Mouse (Mus musculus): ENCODE measurements around the gene Nr1d2.
"Not testable (repeated sequence)": the region's sequence is repeated elsewhere in the genome, so short reads cannot be mapped to it uniquely, and the experiment has no call there.

Nr1d2 gene

DNA sequence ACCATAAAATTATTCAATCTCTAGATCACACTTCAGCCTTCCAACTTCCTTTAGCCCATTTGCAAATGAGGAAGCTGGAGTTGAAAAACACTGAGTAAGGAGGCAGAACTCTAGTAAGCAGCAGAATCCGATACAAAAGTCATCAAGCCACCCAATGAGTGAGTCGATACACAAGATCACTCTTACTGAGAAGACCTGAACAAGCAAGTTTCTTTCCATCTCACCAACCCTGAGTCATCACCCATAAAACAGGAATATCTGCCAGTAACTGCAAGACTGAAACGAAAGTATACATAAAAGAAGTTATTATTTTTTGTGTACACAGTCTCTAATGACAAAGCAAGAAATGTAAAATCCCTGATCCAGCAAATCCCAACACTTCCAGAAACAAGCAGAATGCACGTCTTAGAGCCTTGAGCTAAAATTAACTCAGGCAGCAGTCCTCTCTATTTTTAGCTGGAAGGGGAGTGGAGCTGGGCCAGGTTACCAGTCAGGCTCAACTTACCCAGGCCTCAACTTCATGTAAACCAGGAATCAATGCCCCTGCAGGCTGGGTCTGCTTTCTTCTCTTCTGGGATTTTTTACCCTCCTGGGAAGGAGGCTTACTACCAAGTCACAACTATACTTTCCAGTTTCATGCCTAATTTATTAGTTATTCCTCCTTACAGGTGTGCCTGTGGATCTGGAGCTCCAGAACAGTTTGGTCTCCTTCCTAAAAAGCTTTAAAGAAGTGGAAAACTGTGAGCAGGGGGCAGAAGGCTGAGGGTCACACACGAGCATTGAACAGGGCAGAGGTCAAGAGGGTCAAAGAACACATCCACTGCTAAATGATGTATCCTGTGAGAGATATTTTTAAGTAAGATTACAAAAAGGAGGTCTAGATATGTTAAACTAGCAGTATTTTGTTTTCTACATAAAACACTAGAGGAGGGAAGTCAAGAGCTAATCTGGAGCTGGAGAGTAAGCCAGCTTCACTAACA is 4.7 kb downstream of the Nr1d2 start:
- in situ Hi-C loops (cut with MboI; ENCODE audit: low pct_unique_long_range_greater_than_20kb in 1 of 2, low sequenced_read_pairs in 2 of 2, unreplicated experiment in 1 of 2): no loop called here

DNA sequence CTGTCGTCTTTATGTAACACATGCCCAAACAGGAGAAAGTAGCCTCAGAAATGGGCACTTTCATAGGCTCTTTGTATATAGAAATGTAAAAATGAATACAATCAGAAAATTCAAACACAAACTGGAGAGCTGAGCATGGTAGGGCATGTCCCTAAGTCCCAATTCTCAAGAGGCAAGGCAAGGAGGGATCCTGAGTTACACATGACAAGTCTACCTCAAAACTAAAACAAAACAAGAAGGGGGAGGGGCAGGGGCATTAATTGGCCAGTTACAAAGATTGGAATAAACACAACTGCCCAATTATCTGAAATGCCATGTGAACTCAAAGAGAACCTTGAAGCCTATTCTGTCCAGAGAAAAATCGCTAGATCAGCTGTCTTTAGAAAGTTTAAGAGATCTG is 5.9 kb downstream of the Nr1d2 start:
- in situ Hi-C loops (cut with MboI; ENCODE audit: low pct_unique_long_range_greater_than_20kb in 1 of 2, low sequenced_read_pairs in 2 of 2, unreplicated experiment in 1 of 2): no loop called here

DNA sequence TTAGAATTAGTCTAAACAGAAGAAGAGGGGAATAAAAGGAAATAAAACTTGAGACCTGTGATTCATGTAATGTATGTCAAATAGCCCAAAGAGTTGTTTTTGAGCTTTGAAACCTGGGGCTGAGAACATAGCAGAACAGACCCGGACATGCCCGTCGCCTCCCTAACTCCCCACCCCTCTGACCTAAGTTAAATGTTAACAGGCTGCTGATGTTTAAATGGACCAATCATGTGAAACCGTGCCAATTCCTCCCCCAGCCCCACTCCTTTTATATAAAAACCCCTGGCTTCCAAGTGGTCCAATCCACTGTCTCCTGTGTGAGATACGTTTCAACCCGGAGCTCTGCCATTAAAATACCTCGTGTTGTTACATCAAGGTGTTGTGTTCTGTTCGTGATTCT is 7.1 kb downstream of the Nr1d2 start:
- in situ Hi-C loops (cut with MboI; ENCODE audit: low pct_unique_long_range_greater_than_20kb in 1 of 2, low sequenced_read_pairs in 2 of 2, unreplicated experiment in 1 of 2): not testable (repeated sequence)

DNA sequence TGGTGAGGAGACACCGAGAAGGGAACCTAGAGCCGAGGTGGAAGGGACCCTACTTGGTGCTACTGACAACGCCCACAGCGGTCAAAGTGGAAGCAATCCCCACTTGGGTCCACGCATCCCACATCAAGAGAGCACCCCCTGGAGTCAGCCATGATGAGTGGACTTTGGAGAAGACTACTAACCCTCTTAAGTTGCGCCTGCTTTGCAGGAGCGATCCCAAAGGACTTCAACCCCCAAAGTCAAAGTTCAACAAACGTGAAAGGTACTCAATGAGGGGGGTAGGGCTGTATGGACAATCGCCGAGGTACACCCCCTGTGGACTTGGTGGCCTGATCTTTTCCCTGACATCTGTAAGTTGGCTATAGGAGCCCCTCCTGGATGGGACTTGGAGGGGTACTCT is 9.2 kb downstream of the Nr1d2 start:
- in situ Hi-C loops (cut with MboI; ENCODE audit: low pct_unique_long_range_greater_than_20kb in 1 of 2, low sequenced_read_pairs in 2 of 2, unreplicated experiment in 1 of 2): not testable (repeated sequence)

DNA sequence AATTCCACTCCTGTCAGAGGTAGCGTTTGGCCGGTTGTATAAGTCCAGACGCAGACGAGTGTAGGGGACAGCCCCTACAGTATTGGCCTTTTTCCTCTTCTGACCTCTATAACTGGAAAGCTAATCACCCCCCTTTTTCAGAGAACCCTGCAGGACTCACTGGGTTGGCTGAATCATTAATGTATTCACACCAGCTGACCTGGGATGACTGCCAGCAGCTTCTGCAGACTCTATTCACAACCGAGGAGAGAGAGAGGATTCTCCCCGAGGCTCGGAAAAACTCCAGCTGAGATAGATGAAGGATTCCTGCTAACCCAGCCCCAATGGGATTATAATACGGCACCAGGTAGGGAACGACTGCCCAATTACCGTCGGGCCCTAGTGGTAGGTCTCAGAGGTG is 12.7 kb downstream of the Nr1d2 start:
- in situ Hi-C loops (cut with MboI; ENCODE audit: low pct_unique_long_range_greater_than_20kb in 1 of 2, low sequenced_read_pairs in 2 of 2, unreplicated experiment in 1 of 2): not testable (repeated sequence)

DNA sequence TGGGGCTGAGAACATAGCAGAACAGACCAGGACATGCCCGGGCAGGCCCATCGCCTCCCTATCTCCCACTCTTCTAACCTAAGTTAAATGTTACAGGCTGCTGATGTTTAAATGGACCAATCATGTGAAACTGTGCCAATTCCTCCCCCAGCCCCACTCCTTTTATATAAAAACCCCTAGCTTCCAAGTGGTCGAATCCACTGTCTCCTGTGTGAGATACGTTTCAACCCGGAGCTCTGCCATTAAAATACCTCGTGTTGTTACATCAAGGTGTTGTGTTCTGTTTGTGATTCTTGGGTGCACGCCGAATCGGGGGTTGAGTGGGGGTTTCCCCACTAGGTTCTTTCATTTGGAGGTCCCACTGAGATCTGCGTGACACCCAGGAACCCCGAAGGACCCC is 13.5 kb downstream of the Nr1d2 start:
- in situ Hi-C loops (cut with MboI; ENCODE audit: low pct_unique_long_range_greater_than_20kb in 1 of 2, low sequenced_read_pairs in 2 of 2, unreplicated experiment in 1 of 2): not testable (repeated sequence)

DNA sequence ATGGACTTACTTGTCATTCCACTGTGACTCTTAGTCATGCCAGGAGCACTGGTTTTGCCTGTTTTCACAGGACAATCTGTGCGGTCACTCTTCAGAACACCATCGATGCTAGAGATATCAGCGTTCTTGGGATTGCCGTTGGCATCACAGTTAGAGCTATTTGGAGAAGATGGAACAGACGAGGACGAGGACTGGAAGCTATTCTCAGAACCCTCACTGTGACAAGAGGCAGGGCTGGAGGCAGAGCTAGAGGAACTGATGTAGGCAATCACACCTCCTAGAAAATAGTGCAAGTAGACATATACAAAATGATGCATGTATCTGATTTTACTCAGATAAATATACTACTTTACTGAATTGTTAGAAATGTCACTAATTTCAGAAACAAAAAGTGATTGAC is 16.9 kb downstream of the Nr1d2 start:
- in situ Hi-C loops (cut with MboI; ENCODE audit: low pct_unique_long_range_greater_than_20kb in 1 of 2, low sequenced_read_pairs in 2 of 2, unreplicated experiment in 1 of 2): no loop called here

DNA sequence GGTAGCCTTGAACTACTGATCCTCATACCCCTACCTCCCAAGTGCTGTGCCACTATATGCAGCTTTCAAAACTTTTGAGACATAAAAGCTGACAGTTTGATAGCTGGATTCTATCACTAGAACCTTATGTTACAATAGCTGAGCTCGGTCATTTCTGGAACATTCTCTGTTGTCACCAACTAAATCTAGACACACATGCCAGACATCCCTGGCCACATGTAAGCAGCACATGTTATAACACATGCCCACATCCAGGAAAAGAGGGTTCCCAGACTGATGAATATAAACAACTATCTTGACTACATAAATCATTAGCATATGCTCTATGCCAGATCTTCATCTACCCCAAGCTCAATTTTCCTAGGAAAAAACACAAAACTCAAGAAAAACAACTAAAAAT is 21.8 kb downstream of the Nr1d2 start:
- in situ Hi-C loops (cut with MboI; ENCODE audit: low pct_unique_long_range_greater_than_20kb in 1 of 2, low sequenced_read_pairs in 2 of 2, unreplicated experiment in 1 of 2): no loop called here

DNA sequence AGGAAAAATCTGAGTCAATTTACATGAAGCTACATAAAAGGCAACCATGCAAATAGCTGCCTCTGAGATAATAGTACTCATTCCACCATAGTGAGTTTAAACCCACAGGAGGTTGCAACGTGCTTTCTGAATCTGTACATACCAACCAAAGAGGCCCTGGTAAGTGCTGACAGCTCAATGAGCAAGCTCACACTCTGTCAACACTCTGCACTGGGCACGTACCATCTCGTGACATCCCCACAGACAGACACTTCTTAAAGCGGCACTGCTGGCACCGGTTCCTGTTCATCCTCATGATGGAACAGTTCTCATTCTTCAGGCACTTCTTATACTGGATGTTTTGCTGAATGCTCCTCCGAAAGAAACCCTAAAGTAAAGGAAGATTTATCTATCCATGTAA is 22.5 kb downstream of the Nr1d2 start:
- in situ Hi-C loops (cut with MboI; ENCODE audit: low pct_unique_long_range_greater_than_20kb in 1 of 2, low sequenced_read_pairs in 2 of 2, unreplicated experiment in 1 of 2): no loop called here

DNA sequence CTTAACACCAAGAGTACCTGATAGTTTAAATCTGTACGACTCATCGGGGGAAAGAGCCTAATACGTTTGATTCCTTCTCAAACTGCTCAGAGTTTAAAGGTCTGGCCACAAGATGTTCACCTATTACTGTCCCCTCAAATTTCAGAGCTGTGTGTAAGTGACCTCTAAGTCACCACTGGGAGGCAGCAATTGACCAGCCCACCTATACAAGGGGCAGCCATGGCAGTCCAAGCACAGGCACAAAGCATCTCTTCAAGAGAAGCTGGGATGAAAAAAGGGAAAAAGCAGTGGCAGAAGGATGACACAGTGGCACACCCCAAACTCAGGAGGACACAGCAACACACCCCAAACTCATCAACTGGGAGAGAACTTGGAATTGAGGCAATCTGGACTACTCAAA is 28.1 kb downstream of the Nr1d2 start:
- in situ Hi-C loops (cut with MboI; ENCODE audit: low pct_unique_long_range_greater_than_20kb in 1 of 2, low sequenced_read_pairs in 2 of 2, unreplicated experiment in 1 of 2): no loop called here

DNA sequence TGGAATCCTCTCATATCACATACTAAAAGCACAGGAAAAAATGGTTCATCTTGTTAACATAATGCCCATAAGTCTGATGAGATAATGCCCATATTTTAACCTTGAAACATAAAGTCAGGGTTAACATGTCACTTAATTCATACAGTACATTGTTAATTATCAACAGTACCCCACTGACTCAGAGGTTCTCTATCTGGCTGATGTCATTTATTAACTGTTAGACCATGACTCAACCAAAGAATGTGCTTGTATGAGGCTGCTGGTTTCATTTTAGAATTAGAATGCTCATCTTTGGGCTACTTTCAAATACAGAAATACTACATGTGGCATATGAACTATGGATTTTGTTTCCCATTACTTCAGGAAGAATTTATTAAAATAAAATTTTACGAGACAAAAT is 34.6 kb downstream of the Nr1d2 start:
- in situ Hi-C loops (cut with MboI; ENCODE audit: low pct_unique_long_range_greater_than_20kb in 1 of 2, low sequenced_read_pairs in 2 of 2, unreplicated experiment in 1 of 2): not testable (repeated sequence)

DNA sequence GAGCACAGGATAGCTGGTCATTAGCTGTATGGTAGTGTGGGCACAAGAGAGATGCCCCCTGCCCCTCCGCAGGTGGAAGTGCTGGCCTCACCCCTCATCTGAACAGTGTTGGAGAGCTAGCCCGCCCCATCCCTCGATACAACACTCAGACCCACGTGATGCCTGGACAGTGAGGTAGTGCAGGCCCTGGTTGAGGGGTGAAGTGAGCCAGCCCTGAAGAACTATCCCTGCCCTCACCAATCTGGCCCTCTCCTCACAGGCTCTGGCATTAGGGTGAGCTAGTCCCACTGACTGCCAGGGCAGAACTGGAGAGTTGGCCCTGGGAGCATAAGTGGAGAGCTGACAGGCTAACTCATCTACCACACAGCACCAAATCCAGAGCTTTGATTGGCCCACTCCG is 37.5 kb downstream of the Nr1d2 start:
- in situ Hi-C loops (cut with MboI; ENCODE audit: low pct_unique_long_range_greater_than_20kb in 1 of 2, low sequenced_read_pairs in 2 of 2, unreplicated experiment in 1 of 2): no loop called here

DNA sequence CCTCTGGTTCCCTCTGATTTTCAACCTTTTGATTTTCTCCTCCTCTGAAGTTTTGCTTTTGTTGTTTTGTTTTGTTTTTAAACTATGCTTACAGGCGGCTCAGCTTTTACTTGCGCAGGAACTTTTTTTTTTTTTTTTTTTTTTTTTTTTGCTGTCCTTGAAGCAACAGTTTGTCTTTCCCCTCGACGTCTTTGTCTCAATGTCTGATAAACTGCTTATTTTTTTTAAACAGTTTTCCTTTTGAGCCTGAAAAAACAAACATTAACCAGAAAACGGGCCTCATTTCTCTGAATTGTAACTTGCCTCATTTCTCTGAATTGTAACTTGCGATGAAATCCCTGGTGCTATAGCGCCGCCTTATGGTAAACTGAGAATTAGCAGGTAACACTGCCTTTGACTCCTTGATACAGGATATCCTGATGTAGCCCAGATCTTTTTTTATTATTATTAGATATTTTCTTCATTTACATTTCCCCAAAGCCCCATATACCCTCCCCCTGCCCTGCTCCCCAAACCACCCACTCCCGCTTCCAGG is 52.0 kb downstream of the Nr1d2 start:
- in situ Hi-C loops (cut with MboI; ENCODE audit: low pct_unique_long_range_greater_than_20kb in 1 of 2, low sequenced_read_pairs in 2 of 2, unreplicated experiment in 1 of 2): no loop called here

DNA sequence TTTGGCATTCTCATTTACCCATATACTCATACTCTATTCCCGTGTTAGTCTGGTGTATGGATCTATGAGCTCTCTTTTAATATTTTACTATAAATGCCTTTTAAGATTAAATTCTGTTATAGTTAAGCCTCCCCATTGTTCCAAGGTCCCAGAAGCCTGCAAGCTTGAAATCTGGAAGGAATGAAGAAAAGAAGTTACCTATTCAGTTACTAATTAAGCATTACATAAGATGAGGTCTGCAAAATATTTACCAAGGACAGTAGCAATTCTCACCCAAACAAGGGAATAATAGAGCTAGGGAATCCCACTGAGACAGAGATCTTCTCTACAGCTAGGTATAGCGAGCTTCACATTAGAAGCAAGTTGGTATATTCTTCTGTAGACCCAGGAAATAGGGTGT is 61.4 kb downstream of the Nr1d2 start:
- in situ Hi-C loops (cut with MboI; ENCODE audit: low pct_unique_long_range_greater_than_20kb in 1 of 2, low sequenced_read_pairs in 2 of 2, unreplicated experiment in 1 of 2): not testable (repeated sequence)

DNA sequence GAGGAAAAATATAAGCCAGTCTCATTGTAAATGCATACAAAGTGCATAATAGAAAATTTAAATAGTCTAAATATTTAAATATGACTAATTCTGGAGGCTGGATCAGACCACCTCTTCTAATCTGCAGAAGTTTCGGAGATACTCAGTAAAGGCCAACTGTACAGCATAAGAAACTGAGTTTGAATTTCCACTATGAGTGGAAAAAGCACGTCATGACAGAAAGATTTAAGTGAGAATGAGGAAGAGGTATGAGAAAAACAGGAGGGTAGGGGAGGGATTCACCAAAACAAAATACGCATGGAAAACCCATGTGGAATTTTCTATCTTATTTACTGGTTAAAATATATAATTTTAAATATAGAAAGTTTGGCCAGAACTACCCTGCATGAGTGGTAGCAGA is 71.3 kb downstream of the Nr1d2 start:
- in situ Hi-C loops (cut with MboI; ENCODE audit: low pct_unique_long_range_greater_than_20kb in 1 of 2, low sequenced_read_pairs in 2 of 2, unreplicated experiment in 1 of 2): loop anchor here (10.0 to 25.0 kb wide), 2 partner anchors 755 to 763 kb away; no protein-coding TSS in a partner anchor

DNA sequence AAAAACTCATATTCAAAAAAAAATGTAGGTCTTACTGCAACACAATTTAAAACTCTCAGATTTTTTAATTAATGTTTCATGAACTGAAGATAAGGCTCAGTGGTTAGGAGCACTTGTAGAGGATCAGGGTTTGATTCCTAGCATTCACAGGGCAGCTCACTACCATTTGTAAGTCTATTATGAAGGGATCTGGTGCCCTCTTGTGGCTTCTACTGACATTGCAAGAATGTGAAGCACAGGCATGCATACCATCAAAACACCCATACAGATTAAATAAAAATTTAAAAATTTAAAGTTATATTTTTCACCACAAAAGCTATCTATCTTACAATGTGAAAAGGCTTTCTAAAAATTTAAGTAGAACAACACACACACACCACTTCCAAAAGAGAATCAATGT is 71.9 kb downstream of the Nr1d2 start:
- in situ Hi-C loops (cut with MboI; ENCODE audit: low pct_unique_long_range_greater_than_20kb in 1 of 2, low sequenced_read_pairs in 2 of 2, unreplicated experiment in 1 of 2): loop anchor here (10.0 to 25.0 kb wide), 2 partner anchors 755 to 762 kb away; no protein-coding TSS in a partner anchor

Measured in mouse embryonic stem cell (cell line).